Mouse (Mus musculus): ENCODE results near the gene Arpin.

- TF ChIP-seq POLR2A (IDR thresholded peaks at IDR 0.05; ENCODE audit: borderline replicate concordance, control insufficient read depth, low read depth, low read length): no peak
- TF ChIP-seq CTCF (IDR thresholded peaks at IDR 0.05; ENCODE audit: control insufficient read depth, insufficient read depth, low read length): no peak
Observed at GRCm38 (mm10) chr7:79970336-79970735, 35.2 kb upstream of the Arpin start.
